ENCODE assay signal across 10 mouse cellular contexts in the genomic region with DNA sequence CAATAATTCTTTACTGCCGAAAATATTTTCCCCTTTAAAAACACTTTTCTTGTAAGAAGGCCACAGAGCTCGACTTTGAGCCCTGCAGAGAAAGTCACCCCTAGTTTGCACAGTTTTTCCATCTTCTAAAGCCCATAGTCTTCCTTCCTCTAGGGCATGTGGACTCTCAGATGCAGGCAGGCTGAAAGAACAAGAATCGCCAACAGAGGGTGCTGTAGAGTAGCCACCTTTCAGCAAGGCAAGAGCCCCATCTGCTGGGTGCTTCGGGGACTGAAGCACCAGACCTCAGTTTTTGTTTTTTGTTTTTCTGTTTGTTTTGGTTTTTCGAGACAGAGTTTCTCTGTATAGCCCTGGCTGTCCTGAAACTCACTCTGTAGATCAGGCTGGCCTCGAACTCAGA. TPM values are rescaled to one million over a fixed set of nuclear protein-coding genes. Genes with fewer than 3 reads are reported as not detected.
DNase-seq lines count a peak whose midpoint lies in the region; ATAC-seq and TF ChIP-seq lines count a peak whose summit lies in the region.
"Had no signal": no experiment of that assay in that cellular context is flagged by ENCODE, and none has a peak within 500 bp of the region (broad histone marks: within the 10 kb centered on the region; RNA-seq: fewer than 3 reads in every experiment).

No protein-coding gene starts in this region.

- peak; percentile 81 for DNase-seq in hindbrain, embryonic 11.5 days (ENCODE audit: low spot score)
- peak; percentile 79 to 82 for DNase-seq in adrenal gland, adult 18-20 months (ENCODE audit: low spot score in 2 of 2)
- peak; percentile 76 to 91 for DNase-seq in heart, postnatal 10 days
- peak; percentile 28 for DNase-seq in left cerebral cortex, adult 11 months (ENCODE audit: low spot score)
- DNase-seq in midbrain, postnatal 0 days (ENCODE audit: low spot score) = peak; percentile 61
- peak; percentile 41 to 49 for DNase-seq in spleen, postnatal 36 days (ENCODE audit: low spot score in 2 of 2)

- H3K27me3 ChIP-seq in hindbrain, embryonic 11.5 days (ENCODE audit: control insufficient read depth, insufficient read depth, low read length) = no peaks in the 10 kb centered on the region
- H3K27me3 ChIP-seq in hindbrain, embryonic 13.5 days = no peaks in the 10 kb centered on the region
- no peaks in the 10 kb centered on the region for H3K27me3 ChIP-seq in midbrain, postnatal 0 days (ENCODE audit: insufficient read depth, low read length)
- H3K27me3 ChIP-seq: embryonic facial prominence, embryonic 12.5 days had no signal

- TF ChIP-seq POLR2A in cortical plate, adult 2 months (IDR thresholded peaks at IDR 0.05; ENCODE audit: extremely low read depth, insufficient read depth, low read length) = no peak

- no peaks in the 10 kb centered on the region for H3K9me3 ChIP-seq in hindbrain, embryonic 11.5 days (ENCODE audit: control insufficient read depth, low read length)
- no peaks in the 10 kb centered on the region for H3K9me3 ChIP-seq in hindbrain, embryonic 13.5 days
- H3K9me3 ChIP-seq in midbrain, postnatal 0 days (ENCODE audit: low read length) = no peaks in the 10 kb centered on the region
- H3K9me3 ChIP-seq: embryonic facial prominence, embryonic 12.5 days had no signal

- H3K4me3 ChIP-seq in hindbrain, embryonic 11.5 days (ENCODE audit: low read depth, low read length) = no peak overlapping the region
- H3K4me3 ChIP-seq in hindbrain, embryonic 13.5 days = no peak overlapping the region
- no peak overlapping the region for H3K4me3 ChIP-seq in cortical plate, adult 2 months (ENCODE audit: insufficient read depth, low read length)
- H3K4me3 ChIP-seq in midbrain, postnatal 0 days (ENCODE audit: low read depth, low read length) = no peak overlapping the region
- H3K4me3 ChIP-seq: embryonic facial prominence, embryonic 12.5 days; myocyte had no signal

- H3K4me2 ChIP-seq in hindbrain, embryonic 11.5 days (replicated peaks; ENCODE audit: low read depth, low read length) = no peak overlapping the region
- no peak overlapping the region for H3K4me2 ChIP-seq in hindbrain, embryonic 13.5 days
- H3K4me2 ChIP-seq in midbrain, postnatal 0 days (ENCODE audit: low read depth, low read length, poor library complexity, severe bottlenecking) = no peak overlapping the region
- H3K4me2 ChIP-seq: embryonic facial prominence, embryonic 12.5 days had no signal

- ATAC-seq in hindbrain, embryonic 11.5 days (ENCODE audit: low FRiP score) = no peak
- ATAC-seq in hindbrain, embryonic 13.5 days (ENCODE audit: low FRiP score) = no peak
- no peak for ATAC-seq in midbrain, postnatal 0 days (ENCODE audit: low FRiP score)

- H3K27ac ChIP-seq in hindbrain, embryonic 11.5 days (ENCODE audit: low read depth, low read length) = no peak overlapping the region
- no peak overlapping the region for H3K27ac ChIP-seq in hindbrain, embryonic 13.5 days
- no peak overlapping the region for H3K27ac ChIP-seq in cortical plate, adult 2 months (ENCODE audit: insufficient read depth, low read length)
- no peak overlapping the region for H3K27ac ChIP-seq in midbrain, postnatal 0 days (ENCODE audit: low read depth, low read length)
- H3K27ac ChIP-seq: embryonic facial prominence, embryonic 12.5 days had no signal

- WGBS in hindbrain, embryonic 11.5 days = 51% methylated on average over 6 of the region's 6 CpGs
- 49% methylated on average over 6 of the region's 6 CpGs for WGBS in hindbrain, embryonic 13.5 days
- WGBS in midbrain, postnatal 0 days = 53% methylated on average over 6 of the region's 6 CpGs

- no peak overlapping the region for H3K9ac ChIP-seq in hindbrain, embryonic 11.5 days (ENCODE audit: low read depth, low read length)
- H3K9ac ChIP-seq in hindbrain, embryonic 13.5 days = no peak overlapping the region
- no peak overlapping the region for H3K9ac ChIP-seq in midbrain, postnatal 0 days (replicated peaks; ENCODE audit: low read length, poor library complexity, severe bottlenecking)
- H3K9ac ChIP-seq: embryonic facial prominence, embryonic 12.5 days had no signal

- no peaks in the 10 kb centered on the region for H3K4me1 ChIP-seq in hindbrain, embryonic 11.5 days (replicated peaks; ENCODE audit: control insufficient read depth, insufficient read depth, low read length)
- H3K4me1 ChIP-seq in hindbrain, embryonic 13.5 days (replicated peaks) = no peaks in the 10 kb centered on the region
- no peaks in the 10 kb centered on the region for H3K4me1 ChIP-seq in cortical plate, adult 2 months (ENCODE audit: control insufficient read depth, insufficient read depth, low read length)
- H3K4me1 ChIP-seq in midbrain, postnatal 0 days (ENCODE audit: insufficient read depth, low read length) = no peaks in the 10 kb centered on the region
- H3K4me1 ChIP-seq: embryonic facial prominence, embryonic 12.5 days had no signal

- intact Hi-C loops in heart, postnatal 10 days (cut with DNase I) = loop anchor here (1.0 to 2.0 kb wide), 2 partner anchors 29 to 128 kb away; no protein-coding TSS in a partner anchor

- H3K36me3 ChIP-seq in hindbrain, embryonic 11.5 days (ENCODE audit: control insufficient read depth, insufficient read depth, low read length) = peaks cover 4% of the 10 kb centered on the region; the same call in 1 of the 2 replicates
- H3K36me3 ChIP-seq in hindbrain, embryonic 13.5 days = peaks cover 48% of the 10 kb centered on the region
- peaks cover 3% of the 10 kb centered on the region; the same call in 1 of the 2 replicates for H3K36me3 ChIP-seq in midbrain, postnatal 0 days (ENCODE audit: insufficient read depth, low read length)

- TF ChIP-seq CTCF in cortical plate, adult 2 months (IDR thresholded peaks at IDR 0.05; ENCODE audit: extremely low read depth, insufficient read depth, low read length) = peak; percentile 99
- peak; percentile 87 for TF ChIP-seq CTCF in midbrain, postnatal 0 days (IDR thresholded peaks at IDR 0.05)

RNA-seq across cellular contexts. Expression of a gene that starts 25.9 kb away (rescaled TPM):
- polyA plus RNA-seq in hindbrain, embryonic 11.5 days (2014; fragmentation: Nextera tagmentation; extraction: Ambion mirVana) = 4.4 and 4.7 TPM in 2 replicates
- 5.6 and 5.7 TPM in 2 replicates for polyA plus RNA-seq in hindbrain, embryonic 13.5 days (2015; fragmentation: Nextera tagmentation; extraction: Ambion mirVana)
- total RNA-seq in adrenal gland, adult 18-20 months (2021) = 10 to 100 TPM; 24.0 to 28.0 TPM
- 3.2 and 3.4 TPM in 2 replicates for polyA plus RNA-seq in cortical plate, adult 2 months (2012; rRNA removed)
- total RNA-seq in heart, postnatal 10 days (2021) = 10 to 100 TPM; 43.8 to 50.9 TPM
- 2.9 TPM in 2 replicates for total RNA-seq in midbrain, postnatal 0 days (2014; rRNA removed)
- polyA plus RNA-seq in midbrain, postnatal 0 days (2015; fragmentation: Nextera tagmentation; extraction: Ambion mirVana) = 2.1 and 2.6 TPM in 2 replicates

RNA-seq across cellular contexts. Expression of a gene that starts 26.5 kb away (rescaled TPM):
- 123 and 152 TPM in 2 replicates for polyA plus RNA-seq in hindbrain, embryonic 11.5 days (2014; fragmentation: Nextera tagmentation; extraction: Ambion mirVana)
- polyA plus RNA-seq in hindbrain, embryonic 13.5 days (2015; fragmentation: Nextera tagmentation; extraction: Ambion mirVana) = 235 and 244 TPM in 2 replicates
- 100 to 1,000 TPM in 1 of 2 experiments, 10 to 100 TPM in 1; 16.6 to 229 TPM for total RNA-seq in adrenal gland, adult 18-20 months (2021)
- polyA plus RNA-seq in cortical plate, adult 2 months (2012; rRNA removed) = 6.1 and 9.1 TPM in 2 replicates
- 1 to 10 TPM; 3.4 to 3.7 TPM for total RNA-seq in heart, postnatal 10 days (2021)
- total RNA-seq in midbrain, postnatal 0 days (2014; rRNA removed) = 14.3 and 22.3 TPM in 2 replicates
- polyA plus RNA-seq in midbrain, postnatal 0 days (2015; fragmentation: Nextera tagmentation; extraction: Ambion mirVana) = 26.1 and 36.8 TPM in 2 replicates

RNA-seq across cellular contexts. Expression of a gene that starts 45.9 kb away (rescaled TPM):
- polyA plus RNA-seq in hindbrain, embryonic 11.5 days (2014; fragmentation: Nextera tagmentation; extraction: Ambion mirVana) = not detected in 2 replicates
- not detected in 2 replicates for polyA plus RNA-seq in hindbrain, embryonic 13.5 days (2015; fragmentation: Nextera tagmentation; extraction: Ambion mirVana)
- not detected for total RNA-seq in adrenal gland, adult 18-20 months (2021)
- not detected in 2 replicates for polyA plus RNA-seq in cortical plate, adult 2 months (2012; rRNA removed)
- total RNA-seq in heart, postnatal 10 days (2021) = not detected
- total RNA-seq in midbrain, postnatal 0 days (2014; rRNA removed) = not detected in 2 replicates
- not detected in 2 replicates for polyA plus RNA-seq in midbrain, postnatal 0 days (2015; fragmentation: Nextera tagmentation; extraction: Ambion mirVana)
- polyA plus RNA-seq: embryonic facial prominence, embryonic 12.5 days; myocyte had no signal

Comparison
In these comparisons a context has a peak if more than half of its experiments do, and no peak if none do; other contexts are left out.
1. DNase-seq: peak in every context shown above with its lines; median percentile 84 in heart, postnatal 10 days; 81 in hindbrain, embryonic 11.5 days; 80 in adrenal gland, adult 18-20 months; 61 in midbrain, postnatal 0 days; 45 in spleen, postnatal 36 days; 28 in left cerebral cortex, adult 11 months.